ENCODE assay signal across 19 mouse cellular contexts in genomic region chr5:142212252-142212651, GRCm38 (mm10).
DNase-seq lines count a peak whose midpoint lies in the region; ATAC-seq and TF ChIP-seq lines count a peak whose summit lies in the region.
"Had no signal": no experiment of that assay in that cellular context is flagged by ENCODE, and none has a peak within 500 bp of the region (broad histone marks: within the 10 kb centered on the region; RNA-seq: fewer than 3 reads in every experiment).

No protein-coding gene starts in this region.

- no peaks in the 10 kb centered on the region for H3K27me3 ChIP-seq in liver, embryonic 14.5 days (ENCODE audit: control insufficient read depth, insufficient read depth, low read length)
- H3K27me3 ChIP-seq in liver, postnatal 0 days (ENCODE audit: insufficient read depth, low read length): no peaks in the 10 kb centered on the region
- H3K27me3 ChIP-seq: heart, embryonic 12.5 days; neural tube, embryonic 15.5 days; stomach, embryonic 15.5 days had no signal

- 54% methylated on average over 11 of the region's 11 CpGs for WGBS in liver, embryonic 14.5 days (ENCODE audit: insufficient replicate concordance)
- WGBS in liver, postnatal 0 days (ENCODE audit: insufficient replicate concordance): 60% methylated on average over 11 of the region's 11 CpGs

- H3K9ac ChIP-seq in liver, embryonic 14.5 days (replicated peaks): no peak overlapping the region
- no peak overlapping the region for H3K9ac ChIP-seq in liver, postnatal 0 days (replicated peaks)
- H3K9ac ChIP-seq: heart, embryonic 12.5 days; neural tube, embryonic 15.5 days; stomach, embryonic 15.5 days had no signal

- no peaks in the 10 kb centered on the region for H3K36me3 ChIP-seq in liver, embryonic 14.5 days (replicated peaks; ENCODE audit: control insufficient read depth, insufficient read depth, low read depth)
- H3K36me3 ChIP-seq in liver, postnatal 0 days (replicated peaks; ENCODE audit: insufficient read depth, low read length): no peaks in the 10 kb centered on the region
- H3K36me3 ChIP-seq: heart, embryonic 12.5 days; neural tube, embryonic 15.5 days; stomach, embryonic 15.5 days had no signal

- H3K27ac ChIP-seq in liver, embryonic 14.5 days: no peak overlapping the region
- no peak overlapping the region for H3K27ac ChIP-seq in liver, postnatal 0 days (ENCODE audit: low read depth)
- H3K27ac ChIP-seq: neural tube, embryonic 15.5 days; stomach, embryonic 15.5 days had no signal

- TF ChIP-seq CTCF in liver, embryonic 14.5 days (IDR thresholded peaks at IDR 0.05; ENCODE audit: low read depth): peak; percentile 11; the same call in 1 of the 2 replicates
- no peak for TF ChIP-seq CTCF in liver, postnatal 0 days (IDR thresholded peaks at IDR 0.05; ENCODE audit: low read depth)

- no peak for ATAC-seq in liver, embryonic 14.5 days (ENCODE audit: insufficient read depth)
- ATAC-seq in liver, postnatal 0 days: no peak
- ATAC-seq: lung, postnatal 0 days had no signal

- H3K4me1 ChIP-seq in liver, embryonic 14.5 days (replicated peaks; ENCODE audit: control insufficient read depth in 2 of 2, insufficient read depth in 2 of 2, low read length in 1 of 2): no peaks in the 10 kb centered on the region
- no peaks in the 10 kb centered on the region for H3K4me1 ChIP-seq in liver, postnatal 0 days (ENCODE audit: insufficient read depth)
- H3K4me1 ChIP-seq: stomach, embryonic 15.5 days had no signal

- no peak overlapping the region for H3K4me3 ChIP-seq in liver, embryonic 14.5 days (ENCODE audit: insufficient read depth in 1 of 2, low read depth in 2 of 2, low read length in 2 of 2)
- H3K4me3 ChIP-seq in liver, postnatal 0 days (ENCODE audit: low read depth, low read length): no peak overlapping the region
- H3K4me3 ChIP-seq: heart, embryonic 12.5 days; neural tube, embryonic 15.5 days; stomach, embryonic 15.5 days had no signal

- H3K9me3 ChIP-seq in liver, embryonic 14.5 days (ENCODE audit: control insufficient read depth, low read length): no peaks in the 10 kb centered on the region
- H3K9me3 ChIP-seq in liver, postnatal 0 days (ENCODE audit: low read length): no peaks in the 10 kb centered on the region
- H3K9me3 ChIP-seq: neural tube, embryonic 15.5 days; stomach, embryonic 15.5 days had no signal

- TF ChIP-seq EP300 in liver, embryonic 14.5 days (IDR thresholded peaks at IDR 0.05; ENCODE audit: low read depth): no peak
- TF ChIP-seq EP300 in liver, postnatal 0 days (IDR thresholded peaks at IDR 0.05; ENCODE audit: low read depth): no peak

- no peak overlapping the region for H3K4me2 ChIP-seq in liver, embryonic 14.5 days (ENCODE audit: low read depth)
- H3K4me2 ChIP-seq in liver, postnatal 0 days (ENCODE audit: low read depth, low read length): no peak overlapping the region
- H3K4me2 ChIP-seq: heart, embryonic 12.5 days; liver, embryonic 11.5 days; neural tube, embryonic 15.5 days; stomach, embryonic 15.5 days had no signal

- peak; percentile 28 to 43 for DNase-seq in cerebellum, postnatal 10 days
- no peak for DNase-seq in cerebellum, adult 18-20 months
- DNase-seq in liver, embryonic 14.5 days (ENCODE audit: low read depth in 3 of 3, low spot score in 3 of 3): no peak
- no peak for DNase-seq in liver, postnatal 0 days
- DNase-seq in testis, postnatal 10 days (ENCODE audit: low spot score): peak; percentile 50
- DNase-seq in thymus, postnatal 4 days: peak; percentile 64
- no peak for DNase-seq in left cerebral cortex, adult 9 months (ENCODE audit: low spot score in 2 of 2)
- no peak for DNase-seq in lung, postnatal 25 days (ENCODE audit: low spot score)
- DNase-seq: adrenal gland, adult 2 months; cerebellum, adult 9-11 months; gastrocnemius, postnatal 36 days; kidney, postnatal 10 days; retina, postnatal 1 day; spleen, adult 18-20 months had no signal

Comparison
In these comparisons a context has a peak if more than half of its experiments do, and no peak if none do; other contexts are left out.
1. DNase-seq: peak in cerebellum, postnatal 10 days (2 of 2), testis, postnatal 10 days (single experiment) and thymus, postnatal 4 days (single experiment); none in cerebellum, adult 18-20 months (0 of 2), liver, embryonic 14.5 days (0 of 3), liver, postnatal 0 days (single experiment), left cerebral cortex, adult 9 months (0 of 2) and lung, postnatal 25 days (single experiment).